Mouse (Mus musculus): Measurements from ENCODE around the gene Grasp.

Gene Grasp

DNA sequence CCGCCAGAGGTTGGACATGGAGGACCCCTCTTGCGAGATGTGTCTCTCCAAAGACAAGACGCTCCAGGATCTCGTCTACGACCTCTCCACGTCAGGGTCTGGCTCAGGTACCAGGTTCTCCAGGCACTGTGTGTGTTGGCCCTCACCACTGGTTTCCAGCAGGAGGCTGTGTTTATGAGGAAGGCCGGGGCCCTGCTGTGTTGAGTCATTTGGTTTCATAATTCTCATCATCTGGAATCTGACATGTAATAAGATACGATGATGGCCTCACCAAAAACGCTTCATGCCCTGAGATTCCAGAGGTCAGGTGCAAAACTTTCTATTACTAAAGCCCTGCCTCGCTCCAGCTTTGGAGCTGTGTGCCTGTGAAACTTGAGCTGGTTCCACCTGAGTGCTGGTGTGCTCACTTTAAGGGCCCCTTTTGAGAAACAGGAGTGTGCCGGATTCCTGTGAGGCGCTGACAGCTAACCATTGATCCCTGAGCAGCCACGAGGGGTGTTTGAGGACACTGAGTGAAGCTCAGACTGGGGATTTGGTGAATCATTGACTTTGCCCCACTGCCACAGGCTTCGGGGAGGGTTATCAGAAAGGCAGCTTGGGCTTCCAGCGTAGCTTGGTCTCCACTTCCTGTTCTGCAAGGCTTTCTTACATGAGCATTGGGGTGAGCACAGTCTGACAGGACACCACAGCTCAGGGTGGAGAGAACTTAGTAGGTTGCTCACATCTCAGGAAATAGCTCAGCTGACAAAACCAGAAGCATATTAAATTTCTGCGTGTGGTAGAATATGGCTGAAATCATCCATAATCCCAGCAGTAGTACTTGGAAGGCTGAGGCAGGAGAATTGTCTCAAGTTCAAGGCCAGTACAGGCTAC lies 28.8 kb upstream of the Grasp start:
- DNase-seq: no peak

DNA sequence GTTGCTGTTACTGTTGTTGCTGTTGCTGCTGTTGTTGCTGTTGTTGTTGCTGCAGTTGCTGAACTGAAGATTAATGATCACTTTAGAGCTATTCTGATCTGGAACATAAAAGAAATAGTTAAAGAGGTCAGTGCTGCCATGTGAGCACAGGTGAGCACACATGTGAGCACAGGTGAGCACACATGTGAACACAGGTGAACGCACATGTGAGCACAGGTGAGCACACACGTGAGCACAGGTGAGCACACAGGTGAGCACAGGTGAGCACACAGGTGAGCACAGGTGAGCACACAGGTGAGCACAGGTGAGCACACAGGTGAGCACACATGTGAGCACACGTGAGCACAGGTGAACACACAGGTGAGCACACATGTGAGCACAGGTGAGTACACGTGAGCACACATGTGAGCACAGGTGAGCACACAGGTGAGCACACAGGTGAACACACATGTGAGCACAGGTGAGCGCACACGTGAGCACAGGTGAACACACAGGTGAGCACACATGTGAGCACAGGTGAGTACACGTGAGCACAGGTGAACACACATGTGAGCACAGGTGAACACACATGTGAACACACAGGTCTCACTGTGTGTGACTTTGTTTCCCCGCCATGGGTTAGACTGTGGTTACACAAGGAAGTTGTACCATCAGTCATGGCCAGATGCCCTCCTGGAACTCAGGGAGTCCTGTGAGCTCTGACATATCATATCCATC lies 27.8 kb upstream of the Grasp start:
- no peak for DNase-seq

DNA sequence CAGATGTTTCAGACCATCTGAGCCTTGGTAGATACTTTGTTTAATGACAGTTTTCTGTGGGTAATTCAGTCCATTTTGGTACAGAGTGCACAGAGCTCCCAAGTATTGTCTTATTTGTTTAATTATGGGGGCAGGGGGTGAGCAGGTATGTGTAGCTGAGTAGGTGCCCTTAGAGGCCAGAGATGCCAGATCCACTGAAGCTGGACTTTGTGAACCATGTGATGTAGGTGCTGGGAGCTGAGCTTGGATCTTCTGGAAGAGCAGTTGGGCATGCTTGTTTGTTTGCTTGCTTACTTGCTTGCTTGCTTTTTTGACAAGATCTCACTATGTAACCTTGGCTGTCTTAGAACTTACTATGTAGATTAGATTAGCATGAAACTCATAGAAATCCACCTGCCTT lies 27.0 kb upstream of the Grasp start:
- DNase-seq: no peak

DNA sequence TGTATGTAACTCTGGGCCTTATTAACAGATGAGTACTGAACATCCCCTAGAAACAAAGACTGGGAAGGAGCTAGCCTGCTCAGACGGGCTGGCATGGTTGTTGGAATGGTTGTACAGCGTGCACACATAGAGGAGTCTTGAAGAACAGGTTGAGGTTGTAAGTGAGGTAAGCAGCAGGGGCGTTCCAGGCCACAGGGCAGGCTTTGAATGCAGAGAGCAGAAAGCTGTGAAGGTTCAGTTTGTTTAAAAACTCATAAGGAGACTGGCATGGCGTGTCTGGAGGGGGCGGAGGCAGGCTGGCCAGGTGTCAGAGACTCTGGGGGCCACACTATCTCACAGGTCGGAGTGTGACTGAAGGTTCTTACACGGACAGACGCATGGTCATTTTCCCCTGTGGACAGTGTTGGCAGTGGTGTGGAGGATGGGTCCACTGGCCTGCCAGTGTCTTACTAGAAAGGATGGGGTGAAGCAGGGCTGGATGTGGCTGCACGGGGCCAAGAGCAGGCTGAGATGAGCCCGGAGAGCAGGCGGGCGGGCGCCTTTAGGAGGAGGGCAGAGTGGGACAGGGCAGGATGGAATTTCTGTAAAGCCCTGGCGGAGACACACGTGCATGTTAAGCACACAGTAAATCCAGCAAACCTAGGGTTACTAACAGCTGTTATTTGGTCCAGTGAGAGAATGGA lies 26.4 kb upstream of the Grasp start:
- no peak for DNase-seq

DNA sequence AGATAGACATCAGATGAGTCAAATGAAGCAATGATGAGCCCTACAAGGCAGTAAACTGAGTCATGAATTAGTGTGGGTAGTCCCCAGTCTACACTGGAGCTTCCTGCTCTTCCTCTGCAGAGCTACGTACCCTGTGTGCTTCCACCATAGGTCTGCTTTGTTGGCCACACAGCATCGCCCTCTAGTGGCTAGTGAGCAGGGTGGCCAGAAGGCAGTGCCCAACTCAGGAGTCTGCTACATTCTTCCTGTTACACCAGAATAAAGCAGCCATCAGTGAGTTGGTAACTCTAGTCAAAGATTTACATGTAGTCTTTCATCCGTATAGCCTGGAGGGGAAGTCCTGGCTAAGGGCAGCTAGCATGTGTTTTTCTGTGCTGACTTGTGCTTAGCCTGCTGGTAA lies 25.8 kb upstream of the Grasp start:
- peak; percentile 80 for DNase-seq

DNA sequence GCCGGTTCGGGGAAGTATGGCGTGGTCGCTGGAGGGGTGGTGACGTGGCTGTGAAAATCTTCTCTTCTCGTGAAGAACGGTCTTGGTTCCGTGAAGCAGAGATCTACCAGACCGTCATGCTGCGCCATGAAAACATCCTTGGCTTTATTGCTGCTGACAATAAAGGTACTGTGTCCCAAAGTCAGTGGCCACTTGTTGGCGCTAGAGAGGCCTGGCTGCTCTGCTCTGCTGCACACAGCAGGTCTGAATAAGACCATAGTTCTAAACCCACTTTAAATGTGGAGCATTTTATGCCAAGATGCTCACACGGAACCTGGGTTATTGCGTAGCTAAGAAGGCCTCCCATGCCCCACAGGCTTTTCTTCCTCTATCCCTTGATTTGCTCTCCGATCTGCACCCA lies 25.1 kb upstream of the Grasp start:
- DNase-seq: no peak

DNA sequence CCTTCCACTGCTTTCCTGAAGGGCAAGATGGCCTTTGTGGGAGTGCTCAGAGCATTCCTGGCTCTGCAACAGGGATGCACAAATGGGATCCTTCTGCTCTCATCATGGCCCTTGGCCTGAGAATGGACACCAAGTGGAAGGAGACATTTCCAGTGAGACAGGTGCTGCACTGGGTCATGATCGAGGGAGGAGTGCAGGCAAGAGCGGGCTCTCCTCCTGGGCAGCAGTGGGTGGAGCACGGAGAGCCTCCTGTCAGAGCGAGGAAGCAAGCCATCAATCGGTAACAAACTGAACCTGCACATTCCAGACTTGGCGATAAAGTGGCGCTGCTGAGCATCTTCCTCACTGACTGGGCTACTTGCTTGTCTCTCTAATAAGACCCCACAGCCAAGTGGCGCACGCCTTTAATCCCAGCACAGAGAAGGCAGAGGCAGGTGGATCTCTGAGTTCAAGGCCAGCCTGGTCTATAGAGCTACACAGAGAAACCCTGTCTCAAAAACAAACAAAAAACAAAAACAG lies 23.2 kb upstream of the Grasp start:
- no peak for DNase-seq

DNA sequence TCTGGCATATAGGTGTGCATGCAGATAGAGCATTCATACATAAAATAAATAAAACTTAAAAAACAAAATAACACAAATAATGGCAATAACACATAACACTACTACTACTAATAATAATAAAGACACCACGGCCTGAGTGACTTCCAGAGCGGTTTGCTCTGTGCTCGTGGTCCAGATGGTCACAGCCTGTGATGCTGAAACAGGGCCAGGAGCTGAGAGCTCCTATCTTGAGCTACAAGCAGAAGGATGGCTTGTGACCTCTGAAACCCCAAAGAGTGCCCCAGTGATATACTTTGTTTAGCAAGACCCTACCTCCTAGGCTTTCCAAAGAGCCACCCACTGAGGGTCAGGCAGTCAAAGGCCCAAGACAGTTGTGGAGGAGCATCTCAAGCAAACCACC lies 22.6 kb upstream of the Grasp start:
- DNase-seq: no peak

DNA sequence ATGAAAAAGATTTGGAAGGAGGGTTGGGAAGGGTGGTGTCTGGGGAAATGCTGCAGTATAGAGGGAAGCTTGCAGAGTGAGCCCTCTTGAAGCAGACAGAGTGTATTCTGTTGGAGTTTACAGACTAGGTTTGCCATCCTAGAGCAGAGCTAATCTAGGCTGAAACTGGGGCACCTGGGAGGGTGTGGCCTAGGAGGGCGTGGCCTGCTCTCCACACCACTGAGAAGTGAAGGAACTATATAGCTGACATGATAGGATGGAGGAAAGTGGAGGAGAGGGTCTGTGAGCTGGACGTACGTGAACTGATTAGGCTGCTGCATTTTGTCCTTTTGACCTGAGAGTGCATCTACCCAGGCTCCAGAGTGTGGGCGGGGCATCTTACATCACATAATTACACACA lies 20.3 kb upstream of the Grasp start:
- no peak for DNase-seq

DNA sequence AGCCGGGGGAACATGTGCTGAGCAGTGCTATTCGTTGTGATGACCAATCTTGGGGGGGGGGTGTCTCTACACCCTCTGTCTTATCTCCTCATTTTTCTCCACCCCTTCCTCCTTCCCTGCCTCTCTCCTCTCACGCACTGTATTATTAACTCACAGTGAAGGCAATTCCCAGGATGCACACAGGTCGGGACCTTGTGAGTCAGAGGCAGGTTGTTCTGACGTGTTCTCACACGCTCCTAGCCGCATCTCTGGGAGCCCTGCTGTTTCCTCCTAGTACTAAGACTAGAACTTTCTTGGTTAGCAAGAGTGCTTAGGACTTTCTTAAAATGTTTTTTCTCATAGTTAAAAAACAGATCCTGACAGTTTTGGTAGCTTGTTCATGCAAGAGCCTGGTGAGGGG lies 19.2 kb upstream of the Grasp start:
- no peak for DNase-seq

DNA sequence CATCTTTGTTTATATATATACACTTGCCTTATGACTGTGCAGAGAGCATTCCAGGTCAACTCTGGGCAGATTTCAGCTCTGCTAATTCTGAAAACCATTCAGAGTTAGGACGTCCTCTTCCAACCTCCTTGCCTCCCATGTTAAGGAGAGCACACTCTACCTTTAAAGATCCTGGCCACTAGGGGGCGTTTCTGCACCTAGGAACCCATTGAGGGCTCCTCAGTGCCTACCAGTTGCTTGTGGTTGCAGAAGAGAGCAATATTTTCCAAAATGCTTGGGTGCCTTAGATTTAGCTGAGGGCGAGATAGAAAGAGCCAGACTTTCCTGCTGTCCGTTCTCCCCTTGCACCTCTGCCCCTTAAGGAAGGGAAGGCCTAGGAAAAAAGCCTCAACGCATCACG lies 13.8 kb upstream of the Grasp start:
- peak; percentile 83 for DNase-seq

DNA sequence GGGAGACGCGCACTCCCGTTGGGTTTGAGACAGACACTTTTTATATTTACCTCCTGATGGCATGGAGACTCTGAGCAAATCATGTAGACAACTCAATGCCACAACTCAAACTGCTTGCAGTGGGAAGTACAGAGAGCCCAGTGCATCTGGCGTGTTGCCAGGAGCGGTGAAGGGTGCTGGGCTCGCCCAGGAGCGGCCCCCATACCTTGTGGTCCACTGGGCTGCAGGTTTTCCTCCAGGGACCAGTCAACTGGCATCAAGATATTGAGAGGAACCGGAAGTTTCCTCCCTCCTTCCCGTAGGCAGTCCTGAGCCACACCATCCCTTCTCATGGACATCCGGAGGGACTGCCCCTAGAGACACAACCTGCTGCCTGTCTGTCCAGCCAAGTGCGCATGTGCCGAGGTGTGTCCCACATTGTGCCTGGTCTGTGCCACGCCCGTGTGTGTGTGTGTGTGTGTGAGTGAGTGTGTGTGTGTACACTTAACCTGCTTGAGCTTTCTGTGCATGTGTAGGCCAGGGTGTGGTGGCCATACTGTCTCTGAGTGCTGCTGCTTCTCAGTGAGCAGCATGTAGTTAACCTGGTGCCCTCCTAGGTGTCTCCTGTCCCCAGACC lies 12.9 kb upstream of the Grasp start:
- no peak for DNase-seq

DNA sequence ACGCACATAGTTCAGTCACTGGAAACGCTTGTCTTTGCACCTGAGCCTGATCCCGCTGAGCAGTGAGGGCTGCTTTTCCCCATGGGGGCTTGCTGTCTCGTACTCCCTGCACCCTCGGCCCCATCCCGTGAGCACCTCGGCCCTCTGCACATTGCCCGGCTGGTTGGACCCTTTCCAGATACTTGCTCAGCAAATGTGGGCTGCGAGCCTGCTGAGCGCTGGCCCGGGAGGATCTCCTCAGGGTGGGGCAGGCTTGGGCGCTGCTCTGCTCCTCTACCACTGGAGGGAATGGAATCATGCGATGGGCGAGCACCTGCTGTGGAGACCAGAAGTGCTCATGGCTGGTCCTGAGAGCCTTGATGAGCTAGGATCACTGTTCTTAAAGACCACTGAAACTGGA lies 11.6 kb upstream of the Grasp start:
- no peak for DNase-seq

DNA sequence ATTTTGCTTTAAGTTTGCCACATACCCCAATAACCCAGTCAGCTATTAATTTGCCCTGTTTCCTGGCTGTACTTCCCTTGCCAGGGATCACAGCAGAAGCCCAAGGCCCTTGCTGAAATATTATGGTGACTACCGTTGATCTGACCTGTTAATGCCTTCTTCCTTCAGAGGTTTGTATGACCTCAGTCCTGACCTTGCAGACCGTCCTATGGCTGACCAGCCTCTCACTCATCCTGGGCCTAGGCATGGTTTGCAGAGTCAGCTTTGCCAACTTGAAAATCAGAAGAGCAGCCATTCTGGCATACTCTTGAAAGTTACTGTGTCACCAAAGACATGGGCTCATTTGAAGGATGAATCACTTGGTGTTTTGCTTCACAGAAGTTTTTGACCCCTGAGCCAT lies 8.9 kb upstream of the Grasp start:
- DNase-seq: no peak

DNA sequence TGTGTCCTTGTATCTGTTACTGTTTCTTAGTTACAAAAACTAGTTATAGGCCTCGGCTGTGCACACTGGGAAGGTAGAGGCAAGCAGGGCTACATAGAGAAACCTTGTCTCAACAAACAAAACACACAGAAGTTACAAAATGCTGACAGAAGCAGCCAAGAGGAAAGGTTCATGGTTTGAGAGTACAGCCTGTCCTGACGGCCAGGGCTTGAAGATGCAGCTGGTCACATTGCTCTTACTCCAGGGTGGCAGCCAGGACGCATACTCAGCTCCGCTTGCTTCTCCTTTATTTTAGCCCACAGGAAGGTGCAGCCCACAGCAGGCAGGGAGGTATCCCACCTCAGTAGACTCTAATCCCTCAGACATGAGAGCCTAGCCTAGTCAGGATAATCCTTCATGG lies 8.0 kb upstream of the Grasp start:
- no peak for DNase-seq

DNA sequence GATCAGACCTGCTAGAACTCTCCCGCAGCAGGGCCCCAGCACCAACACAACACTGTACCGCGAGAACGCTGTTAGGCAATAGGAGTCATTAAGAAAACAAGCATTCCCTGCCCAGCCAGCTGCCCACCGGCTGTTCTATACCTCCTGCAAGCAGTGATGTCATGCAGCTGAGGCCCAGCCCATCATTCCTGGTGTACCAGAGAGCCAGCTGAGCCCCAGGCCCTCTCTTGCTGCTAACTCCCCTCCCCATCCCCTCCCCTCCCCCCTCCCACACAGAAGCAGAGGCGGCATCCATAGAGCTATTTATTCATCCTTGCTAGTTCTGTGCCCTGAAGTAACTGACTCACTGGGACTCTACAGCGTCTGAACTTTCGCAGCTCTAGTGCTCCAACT lies 3.1 kb upstream of the Grasp start:
- DNase-seq: no peak

DNA sequence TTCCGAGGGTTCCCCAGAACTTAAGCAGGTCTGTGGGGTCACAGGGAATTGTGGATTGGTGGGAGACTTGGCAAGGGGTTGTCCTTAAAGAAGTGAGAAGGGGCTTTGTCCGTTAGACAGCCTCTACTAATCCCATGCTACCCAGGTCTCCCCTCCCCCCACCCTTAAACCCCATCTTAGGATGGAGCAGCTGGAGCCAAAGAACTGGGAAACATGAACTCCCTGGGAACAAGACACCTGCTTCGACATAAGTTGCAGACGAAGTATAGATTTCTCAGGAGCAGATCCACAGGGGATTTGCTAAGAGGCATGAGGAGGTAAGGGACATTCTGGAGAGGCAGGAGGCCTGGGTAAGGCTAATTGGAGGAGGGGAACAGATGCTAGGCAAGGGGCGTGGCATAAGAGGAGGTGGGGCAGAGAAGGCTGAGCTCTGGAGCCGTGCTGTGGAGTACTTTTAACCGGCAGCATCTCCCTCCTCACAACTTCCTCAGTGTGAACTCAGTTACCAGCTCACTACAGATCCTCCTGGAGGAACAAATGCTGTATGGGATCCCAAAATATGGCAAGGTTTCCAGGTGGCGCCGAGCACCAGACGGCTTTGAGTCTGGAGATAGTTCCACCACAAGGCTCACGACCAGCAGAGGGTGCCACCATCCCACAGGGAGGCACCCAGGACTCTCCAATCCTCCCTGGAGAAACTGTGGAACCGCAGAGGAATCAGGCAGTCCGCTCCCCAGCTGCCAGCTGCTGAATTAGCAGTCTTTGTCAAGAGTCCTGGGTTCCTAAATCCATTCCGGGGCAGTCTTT lies 2.5 kb upstream of the Grasp start:
- peak; percentile 83 for DNase-seq

DNA sequence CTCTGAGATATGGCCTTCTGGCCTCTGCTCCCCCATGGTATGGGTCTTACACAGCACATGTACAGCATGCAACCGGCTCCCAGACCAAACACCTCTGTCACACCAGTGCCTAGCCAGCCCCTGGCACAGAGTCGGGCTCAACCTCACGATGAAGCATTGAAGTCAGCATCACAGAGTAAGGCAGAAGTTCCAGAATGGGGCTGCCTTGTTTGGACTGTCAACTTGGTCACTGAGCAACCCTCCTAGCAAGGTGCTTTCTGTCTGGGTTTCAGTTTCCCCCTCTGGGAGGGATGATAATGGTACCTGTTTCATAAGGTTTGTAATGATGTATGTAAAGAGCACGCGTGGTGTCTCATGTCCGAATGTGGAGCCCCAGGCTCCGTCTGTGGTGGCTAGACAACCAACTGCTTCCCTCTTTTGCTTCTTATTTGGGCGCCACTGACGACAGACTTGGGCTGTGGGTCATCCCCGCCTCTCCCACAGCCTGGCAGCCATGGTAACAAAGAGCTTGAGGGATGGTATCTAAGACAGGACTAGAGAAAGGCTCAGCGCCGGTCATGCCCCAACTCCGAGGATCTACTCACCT lies 998 bp upstream of the Grasp start:
- DNase-seq: no peak

DNA sequence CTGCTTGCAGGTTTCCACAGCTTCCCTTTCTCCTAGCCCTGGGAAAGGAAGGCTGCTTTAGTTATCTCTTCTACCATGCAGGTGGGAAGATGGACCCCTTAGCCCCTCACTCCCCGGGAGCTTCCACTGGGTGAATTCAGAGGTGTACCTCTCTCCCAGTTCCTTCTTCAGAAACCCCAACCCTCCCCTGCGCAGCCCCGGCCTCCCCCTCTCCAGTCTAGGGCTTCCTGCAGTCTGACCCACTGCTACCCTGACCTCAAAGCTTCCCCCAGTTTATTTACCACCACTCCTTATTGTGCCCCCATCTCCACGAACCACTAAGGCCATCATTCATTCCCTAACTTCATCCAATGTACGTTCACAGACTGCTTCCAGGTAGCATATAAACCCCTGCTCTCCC lies 392 bp upstream of the Grasp start:
- no peak for DNase-seq

DNA sequence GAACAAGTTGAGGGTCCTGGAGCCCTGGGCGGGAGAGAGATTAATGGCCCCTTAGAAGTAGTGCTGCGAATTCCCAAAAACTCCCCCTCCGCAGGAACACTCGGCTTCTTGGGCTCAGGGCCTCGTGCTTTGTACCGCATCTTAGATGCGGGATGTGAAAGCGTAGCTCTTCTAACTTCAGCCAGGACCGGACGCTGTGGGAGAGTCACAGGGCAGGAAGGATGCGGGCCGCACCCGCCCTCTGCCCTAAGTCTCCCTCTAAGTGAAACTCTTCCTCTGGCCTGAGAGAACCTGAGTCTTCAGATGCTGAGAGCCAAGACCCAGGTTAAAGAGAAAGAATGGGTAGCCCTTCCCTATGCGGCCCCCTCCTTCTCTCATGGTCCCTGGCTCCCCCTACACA lies 989 bp downstream of the Grasp start:
- DNase-seq: no peak

DNA sequence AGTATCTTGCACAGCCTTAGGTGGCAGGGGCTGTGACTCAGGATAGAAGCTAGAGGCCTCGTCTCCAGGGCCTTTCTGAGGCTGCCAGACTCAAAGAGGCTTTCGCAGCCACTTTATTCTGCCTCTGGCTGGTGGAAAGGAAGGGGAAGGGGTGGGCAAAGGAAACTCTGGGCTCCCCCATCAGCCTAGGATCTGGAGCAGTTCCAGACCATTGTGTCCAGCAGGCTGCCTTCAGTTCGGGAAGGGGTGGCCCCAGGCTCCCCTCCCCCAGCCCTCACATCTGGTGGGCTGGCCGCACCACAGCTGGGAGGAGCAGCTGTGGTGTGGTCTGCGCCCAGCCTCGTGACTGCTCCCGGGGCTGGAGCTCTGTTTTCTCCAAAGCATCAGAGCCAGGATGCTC lies 4.0 kb downstream of the Grasp start:
- peak; percentile 14 for DNase-seq

All from thymus, postnatal 14 days (tissue).